Mouse (Mus musculus): ENCODE results near the gene Glrp1.

Glrp1 gene

DNA sequence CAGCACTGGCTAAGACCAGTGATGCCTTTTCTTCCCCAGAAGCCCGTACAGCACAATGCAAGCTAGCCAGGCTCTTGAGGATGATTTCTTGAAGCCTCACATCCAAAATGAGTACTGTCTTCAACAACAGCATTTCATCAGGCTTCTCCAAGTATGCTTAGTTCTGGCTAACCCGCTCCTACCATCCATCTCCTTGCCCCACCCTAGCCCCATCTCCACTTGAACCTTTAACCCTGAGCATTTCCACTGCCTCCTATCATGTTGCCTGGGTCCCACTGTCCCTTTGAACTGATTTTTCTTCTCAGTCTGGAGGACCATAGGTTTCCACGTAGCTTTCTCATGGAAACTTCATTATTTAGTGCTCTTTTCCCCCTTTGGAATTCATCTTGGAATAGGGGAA, 17.5 kb downstream of the Glrp1 start:
- DNase-seq (ENCODE audit: low spot score in 2 of 2), result no peak

DNA sequence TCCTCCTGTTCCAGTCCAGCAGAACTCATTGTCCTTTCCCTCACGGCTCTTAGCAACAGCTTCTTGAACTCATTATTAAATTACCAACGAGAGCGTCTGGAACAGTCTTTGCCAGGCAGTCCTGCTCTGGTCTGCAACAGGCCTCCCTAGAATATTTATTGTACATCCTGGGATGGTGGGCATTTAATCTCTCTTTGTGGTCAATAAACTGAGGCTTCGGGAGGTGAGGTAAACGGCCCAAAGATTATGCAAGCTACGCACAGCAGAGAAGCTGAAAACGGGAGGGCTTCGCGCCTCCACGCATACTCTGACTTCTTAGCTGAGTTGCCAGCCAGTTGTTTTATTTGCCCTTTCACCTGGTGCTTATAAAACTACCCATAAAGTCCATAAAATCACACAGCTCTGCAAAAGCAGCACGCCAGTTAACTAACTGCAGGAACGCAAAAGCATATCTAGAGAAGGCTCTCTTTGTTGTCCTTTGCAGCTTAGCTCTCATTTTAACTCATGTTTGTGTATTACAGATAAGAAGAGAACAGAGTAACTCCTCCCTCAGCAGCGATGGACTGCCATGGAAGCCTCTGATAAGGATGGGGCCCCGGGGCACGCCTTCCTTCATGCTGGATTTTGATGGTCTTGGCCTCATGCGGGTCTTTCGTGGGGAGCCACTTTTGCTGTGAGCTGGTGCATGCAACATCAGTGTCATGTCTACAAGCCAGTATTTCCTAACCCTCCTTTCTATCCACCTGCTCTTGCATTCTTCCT, 18.1 kb downstream of the Glrp1 start:
- DNase-seq (ENCODE audit: low spot score in 2 of 2), result no peak

DNA sequence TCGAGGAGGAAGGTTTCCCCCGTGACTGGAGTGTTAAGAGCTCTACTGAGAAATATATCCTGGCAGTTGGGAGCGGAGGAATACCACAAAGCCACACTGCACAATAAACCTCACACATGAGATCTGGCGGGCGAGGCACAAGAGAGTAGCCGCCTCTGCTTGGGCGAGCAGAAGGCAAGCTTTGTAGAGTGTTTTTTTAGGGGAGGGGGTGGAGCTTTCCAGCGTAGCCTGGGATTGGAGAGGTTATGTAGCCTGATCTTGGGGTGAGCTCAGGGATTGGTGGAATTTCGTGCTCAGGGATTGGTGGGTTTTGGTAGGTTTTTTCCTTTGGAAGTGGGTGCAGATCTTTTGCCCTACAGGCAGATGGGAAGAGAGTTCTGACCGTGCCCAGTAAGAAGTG, 19.7 kb downstream of the Glrp1 start:
- DNase-seq (ENCODE audit: low spot score in 2 of 2), result no peak

DNA sequence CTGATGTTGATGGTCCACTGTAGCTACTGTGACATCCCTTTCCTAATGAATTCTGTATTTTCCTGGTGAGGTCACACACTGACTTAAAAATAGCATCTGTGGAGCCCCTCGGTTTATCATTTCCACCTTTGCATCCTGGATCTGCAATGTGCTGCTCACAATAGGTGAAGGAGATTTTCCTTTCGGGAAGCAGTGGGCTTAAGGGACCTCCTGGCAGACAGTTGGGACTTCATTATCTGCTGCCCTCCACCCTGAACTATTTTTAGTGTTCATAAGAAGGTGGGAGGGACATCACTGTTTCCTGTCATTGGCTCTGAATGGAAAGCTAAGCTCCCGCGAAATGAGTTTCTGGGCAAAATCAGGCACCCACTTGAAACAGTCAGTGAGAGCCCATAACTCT, 20.9 kb downstream of the Glrp1 start:
- no peak for DNase-seq (ENCODE audit: low spot score in 2 of 2)

DNA sequence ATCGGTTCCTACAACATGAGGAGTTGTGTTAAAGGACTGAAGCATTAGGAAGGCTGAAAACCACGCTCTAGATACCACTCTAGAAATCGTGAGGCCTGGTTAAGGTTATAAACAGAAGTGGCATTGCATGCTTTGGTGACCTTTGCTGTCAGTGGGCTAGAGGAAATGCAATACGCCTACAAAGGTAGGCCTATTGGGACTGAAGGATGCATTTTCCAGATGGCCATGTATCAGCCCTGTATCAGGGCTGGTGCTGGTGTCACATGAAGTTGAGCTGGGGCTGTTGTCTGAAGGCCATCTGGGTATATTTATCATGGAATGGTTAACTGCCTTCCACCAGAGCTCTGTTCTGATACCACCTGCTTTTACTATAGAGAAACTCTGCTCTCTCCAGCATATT, 23.5 kb downstream of the Glrp1 start:
- no peak for DNase-seq (ENCODE audit: low spot score in 2 of 2)

DNA sequence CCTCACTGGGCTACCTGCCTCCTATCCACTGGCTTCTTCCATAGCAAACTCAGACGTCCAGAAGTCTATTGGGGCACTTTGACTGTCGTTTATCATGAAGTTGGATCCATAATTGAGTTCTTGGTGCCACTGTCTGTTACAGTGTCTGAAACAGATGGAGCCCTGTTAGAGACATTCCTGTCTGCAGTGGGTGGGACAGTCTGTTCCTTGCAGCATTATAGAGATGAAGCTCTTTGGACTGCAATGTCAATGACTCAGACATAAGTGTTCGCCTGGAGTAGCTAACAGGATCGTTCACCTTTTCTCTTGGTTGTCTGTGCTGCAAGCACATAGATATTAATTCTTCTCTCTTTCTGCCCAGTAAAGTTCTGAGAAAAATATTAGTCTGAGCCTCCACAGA, 25.8 kb downstream of the Glrp1 start:
- DNase-seq (ENCODE audit: low spot score in 2 of 2), result no peak

DNA sequence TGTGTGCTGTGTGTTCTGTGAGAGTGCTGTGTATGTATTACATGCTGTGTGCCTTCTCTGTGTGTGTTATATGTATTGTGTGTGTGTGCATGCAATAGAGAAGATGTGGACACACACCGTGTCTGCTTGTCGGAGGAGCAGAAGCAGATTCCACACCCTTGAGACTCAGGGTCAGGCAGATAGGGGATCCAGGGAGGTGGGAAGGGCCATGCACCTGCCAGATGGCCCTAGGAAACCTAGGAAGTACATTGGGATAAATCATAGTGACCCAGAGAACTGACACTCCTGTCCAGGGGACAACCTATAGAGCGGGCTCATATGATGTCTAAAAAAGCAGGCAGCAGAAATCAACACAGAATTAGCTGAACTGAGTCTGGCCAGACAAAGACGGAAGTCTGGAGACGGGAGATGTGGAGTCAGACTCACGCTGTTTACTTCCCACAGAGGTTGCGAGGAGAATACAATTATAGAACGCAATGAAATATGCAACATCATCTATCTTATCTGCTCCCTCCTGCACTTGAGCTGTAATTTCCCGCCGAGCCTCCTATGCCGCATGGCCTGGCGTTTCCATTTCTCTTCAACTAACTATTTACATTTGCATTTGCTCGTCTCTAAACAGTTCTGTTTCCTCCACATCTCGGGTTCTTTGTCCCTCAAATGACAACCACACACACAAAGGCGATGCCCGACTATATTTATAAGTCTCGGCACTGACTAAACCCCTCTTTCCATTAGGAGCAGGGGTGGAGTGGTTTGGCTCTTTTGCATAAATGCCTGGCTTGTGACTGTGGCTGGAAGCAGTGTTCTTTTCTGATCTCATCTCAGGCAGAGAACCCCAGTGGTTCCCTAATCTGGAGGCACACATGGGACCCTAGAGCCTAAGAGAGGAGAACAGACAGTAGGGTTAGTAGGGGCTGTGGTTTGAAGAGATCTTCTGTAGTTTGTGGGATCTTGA, 27.4 kb downstream of the Glrp1 start:
- DNase-seq (ENCODE audit: low spot score in 2 of 2), result no peak

DNA sequence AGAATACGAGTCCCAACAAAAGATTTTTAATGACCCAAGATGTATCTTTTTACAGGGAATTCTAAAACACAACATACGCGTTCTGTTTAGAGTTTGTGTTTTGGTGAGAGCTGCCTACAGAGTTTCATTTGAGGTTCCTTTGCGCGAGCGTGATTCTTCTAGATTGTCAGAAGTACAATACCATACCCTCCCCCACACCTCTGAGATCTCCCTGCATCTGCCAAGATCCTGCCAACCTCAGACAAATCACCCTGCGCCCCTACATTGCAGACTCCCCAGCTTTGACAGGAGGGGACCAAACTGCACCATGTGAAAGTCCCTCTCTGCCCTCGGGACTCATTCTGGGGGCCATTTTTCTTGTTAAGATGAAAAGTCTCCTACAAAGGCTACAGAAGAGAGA, 29.3 kb downstream of the Glrp1 start:
- no peak for DNase-seq (ENCODE audit: low spot score in 2 of 2)

DNA sequence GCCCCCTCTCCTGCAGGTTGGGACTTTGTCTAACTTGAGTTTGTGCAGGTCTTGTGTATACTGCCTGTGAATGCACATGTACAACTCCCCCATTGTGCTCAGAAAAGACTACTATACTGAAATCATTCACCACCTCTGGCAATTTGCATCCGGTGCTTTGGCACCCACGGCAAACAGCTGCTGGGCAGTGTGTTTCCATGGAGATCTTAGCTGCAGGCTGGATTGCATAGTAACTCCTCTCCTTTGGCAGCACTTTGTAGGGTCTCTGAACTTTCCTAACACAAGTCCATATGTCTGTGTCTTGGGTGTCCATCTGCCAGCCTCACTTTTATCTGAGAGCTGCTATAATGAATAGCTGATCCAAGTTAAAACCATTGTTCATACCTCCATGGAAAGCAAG, 31.7 kb downstream of the Glrp1 start:
- peak; percentile 22 to 36 for DNase-seq (ENCODE audit: low spot score in 2 of 2)

DNA sequence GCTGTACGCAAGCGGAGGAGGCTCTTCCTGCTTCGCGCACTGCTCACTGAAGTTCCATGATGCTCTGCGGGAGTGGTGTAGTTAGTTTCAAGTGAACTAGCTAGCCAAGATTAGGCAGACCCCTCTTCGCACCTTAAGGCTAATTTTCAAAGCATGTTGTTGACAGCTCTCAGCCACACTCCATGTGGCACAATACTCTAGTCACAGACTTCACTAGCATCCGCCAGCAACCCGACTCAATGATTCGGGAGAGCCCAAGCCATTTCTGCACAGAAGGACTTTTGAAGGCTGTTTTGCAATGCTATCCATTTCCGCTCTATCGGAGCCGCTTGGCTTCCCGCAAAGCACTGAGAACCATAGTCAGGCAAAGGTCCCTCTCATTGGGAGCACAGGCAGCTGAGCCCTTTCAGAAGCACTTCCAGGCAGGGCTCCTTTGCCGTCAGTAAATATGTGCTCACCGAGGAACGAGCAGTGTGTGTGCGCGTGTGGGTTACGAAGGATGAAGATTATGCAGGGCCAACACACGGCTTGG, 33.2 kb downstream of the Glrp1 start:
- DNase-seq (ENCODE audit: low spot score in 2 of 2), result no peak

DNA sequence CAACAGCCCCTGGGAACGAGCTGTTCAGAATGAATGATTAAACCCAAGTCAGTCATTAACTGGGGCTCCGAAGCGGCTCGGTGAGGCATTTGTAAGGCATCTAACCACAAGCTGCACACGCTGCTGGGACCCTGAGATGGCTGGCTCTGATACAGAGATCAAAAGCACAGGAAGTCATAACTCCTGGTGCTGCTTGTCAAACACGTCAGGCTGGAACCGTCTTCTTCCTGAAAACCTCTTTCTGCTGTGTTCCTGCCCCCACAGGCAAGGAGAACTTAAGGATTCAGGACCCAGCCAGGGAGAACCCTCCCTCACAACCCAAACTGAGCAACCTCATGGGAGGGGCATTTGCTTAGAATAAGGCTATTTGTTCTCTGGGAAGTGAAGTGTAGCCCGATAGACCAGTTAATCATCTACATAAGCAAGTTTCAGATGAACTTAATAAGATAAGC, 34.3 kb downstream of the Glrp1 start:
- no peak for DNase-seq (ENCODE audit: low spot score in 2 of 2)

DNA sequence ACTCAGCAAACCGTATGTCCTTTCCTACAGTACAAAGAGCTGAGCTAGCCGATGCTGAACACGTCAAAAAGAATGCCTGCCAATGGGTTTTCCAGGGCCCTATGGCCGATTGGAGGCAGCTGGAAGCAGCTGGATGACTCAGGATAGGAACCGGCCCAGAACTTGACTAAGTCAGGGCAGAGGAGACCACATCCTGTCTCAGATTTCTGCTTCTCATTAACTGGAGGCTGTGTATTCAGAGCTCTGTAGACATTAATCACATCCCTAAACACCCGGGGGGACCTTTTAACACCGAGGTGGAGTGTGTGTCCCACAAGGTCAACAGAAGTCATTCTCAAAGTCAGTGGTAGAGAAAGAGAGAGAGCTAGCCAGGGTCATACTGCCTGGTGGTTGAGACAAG, 35.3 kb downstream of the Glrp1 start:
- no peak for DNase-seq (ENCODE audit: low spot score in 2 of 2)

DNA sequence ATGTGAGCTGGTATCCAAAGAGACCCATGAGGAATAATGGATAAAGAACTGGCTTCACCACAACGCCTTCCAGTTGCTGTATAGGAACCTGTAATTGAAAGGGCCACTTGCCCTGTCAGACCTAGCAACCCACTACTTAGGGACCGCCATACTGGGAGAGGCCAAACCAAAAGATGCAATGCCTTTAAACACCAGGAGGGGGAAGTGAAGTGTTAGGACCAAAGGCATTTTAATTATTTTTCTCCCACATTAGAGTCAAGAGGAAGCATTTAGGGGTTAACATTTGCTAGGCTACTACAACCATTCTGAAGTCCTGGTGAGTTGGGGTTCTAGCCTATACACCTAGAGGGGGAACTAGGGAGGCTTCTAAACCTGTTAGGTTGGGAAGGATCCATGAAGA, 36.0 kb downstream of the Glrp1 start:
- no peak for DNase-seq (ENCODE audit: low spot score in 2 of 2)

DNA sequence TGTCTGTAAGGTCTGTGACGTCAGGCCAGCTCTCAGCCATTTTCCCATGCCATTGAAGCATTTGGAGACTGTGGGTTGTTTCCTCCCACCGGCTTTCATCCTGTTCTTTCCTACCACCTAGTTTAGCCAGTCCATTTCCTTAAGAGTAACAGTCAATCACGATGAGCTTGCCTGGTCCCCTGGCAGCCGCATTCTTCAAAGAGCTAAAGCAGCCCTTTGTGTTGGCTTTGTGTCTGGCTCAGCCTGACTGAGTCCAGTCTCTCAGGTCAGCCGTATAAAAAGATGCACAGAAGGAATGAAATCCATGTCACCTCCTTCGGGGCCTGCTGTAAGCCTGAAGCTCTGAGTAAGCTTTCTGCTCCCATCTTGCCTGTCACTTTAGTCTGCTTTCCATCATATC, 37.6 kb downstream of the Glrp1 start:
- DNase-seq (ENCODE audit: low spot score in 2 of 2), result no peak

DNA sequence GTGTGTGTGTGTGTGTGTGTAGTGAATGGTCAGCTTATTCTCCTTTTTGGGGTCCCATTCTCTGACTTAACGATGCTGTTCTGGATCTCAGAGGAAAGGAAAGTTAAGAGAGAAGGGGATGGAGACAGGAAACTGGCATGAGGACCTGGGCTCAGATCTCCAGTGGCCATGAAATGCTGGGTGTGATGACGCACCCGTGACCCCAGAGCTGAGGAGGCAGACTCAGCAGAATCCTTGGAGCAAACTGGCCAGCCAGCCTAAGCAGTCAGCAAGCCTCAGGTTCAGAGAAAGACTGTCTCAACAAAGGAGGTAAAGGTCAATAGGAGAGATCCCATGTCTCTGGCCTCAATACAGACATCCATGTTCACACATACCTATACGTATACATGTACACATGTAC, 40.1 kb downstream of the Glrp1 start:
- DNase-seq (ENCODE audit: low spot score in 2 of 2), result no peak

DNA sequence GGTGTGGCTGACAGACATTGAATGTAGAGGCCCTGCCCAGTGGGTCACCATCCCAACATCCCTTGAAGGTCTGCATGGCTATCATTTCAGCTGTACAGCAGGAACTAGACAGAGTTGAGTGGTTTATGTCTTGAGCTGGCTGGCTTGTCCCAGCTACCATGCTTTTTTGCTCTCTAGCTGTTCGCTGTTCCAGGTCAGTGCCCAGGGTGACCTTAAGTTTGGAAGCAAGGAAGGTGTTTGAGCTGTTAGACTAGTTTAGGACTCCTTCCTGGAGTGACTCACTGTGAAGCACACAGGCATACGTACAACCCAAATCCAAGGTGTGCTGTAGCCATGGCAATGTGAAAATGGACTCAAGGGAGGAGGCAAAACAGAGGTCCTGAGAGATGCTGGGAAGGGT, 41.5 kb downstream of the Glrp1 start:
- DNase-seq (ENCODE audit: low spot score in 2 of 2), result no peak

DNA sequence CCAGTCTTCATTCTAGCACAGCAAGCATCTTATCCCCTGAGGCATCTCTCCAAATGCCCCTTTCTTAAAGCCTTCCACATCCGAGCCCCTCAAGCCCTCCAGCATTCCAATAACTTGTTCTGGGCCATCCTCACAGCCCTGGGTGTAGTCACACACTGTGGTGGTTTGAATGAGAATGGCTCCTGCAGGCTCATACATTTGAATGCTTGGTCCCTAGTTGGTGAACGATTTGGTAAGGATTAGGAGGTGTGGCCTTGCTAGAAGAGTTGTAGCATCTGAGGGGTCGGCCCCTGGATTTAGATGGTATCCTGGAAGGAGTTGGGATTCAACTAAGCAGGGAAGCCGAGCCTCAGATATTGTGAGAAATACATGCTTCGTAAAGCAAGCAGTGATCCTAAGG, 42.0 kb downstream of the Glrp1 start:
- no peak for DNase-seq (ENCODE audit: low spot score in 2 of 2)

DNA sequence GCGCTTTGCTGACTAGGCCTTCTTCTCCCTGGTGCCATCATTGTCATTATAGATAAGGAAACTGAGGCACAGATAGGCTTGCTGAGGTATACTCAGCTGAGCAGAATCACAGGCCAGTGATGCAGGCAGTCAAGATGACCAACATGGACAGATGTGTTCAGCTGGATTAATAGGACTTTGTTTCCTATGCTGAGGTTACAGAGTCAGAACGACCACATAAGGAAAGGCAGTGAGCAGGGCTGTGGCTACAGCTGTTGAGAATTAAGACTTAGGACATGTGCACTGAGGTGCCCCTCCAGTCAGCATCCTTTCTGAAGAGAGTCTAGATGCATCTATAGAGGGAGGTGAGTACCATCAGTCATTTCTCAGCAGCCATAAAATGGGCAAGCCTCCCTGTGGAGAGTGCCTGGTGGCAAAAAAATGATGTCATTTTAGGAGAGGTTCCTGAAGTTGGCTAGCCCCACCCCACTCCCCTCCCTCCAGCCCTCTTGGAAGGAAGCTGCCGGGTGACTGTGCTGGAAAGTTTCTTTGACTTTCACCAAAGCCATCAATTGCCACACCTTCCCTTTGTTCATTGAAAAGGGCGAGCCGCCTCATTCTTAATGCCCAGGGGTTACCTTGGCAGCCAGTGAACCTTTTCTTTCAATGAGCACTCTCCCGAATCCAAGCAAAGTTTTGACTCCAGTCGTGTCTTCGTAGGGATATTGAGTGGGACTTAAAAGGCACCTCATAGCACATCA, 43.4 kb downstream of the Glrp1 start:
- DNase-seq (ENCODE audit: low spot score in 2 of 2), result no peak

DNA sequence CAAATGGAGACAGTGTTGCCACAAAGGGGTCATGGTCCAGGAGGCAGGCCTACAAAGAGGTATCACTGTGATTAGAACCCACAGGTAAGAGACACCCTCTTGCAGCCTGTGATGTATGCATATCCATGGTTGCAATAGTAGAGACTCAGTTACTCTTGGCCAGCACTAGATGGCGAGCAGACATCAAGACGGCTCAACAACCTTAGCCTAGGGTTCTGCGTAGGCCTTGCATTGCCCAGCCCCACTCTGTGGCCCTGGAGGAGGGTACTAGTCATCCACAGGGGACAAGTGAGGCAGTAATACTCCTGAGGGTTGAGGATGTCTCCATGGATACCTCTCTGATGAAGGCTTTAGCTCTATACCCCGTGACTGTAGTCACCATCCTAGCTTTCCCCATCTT, 44.1 kb downstream of the Glrp1 start:
- no peak for DNase-seq (ENCODE audit: low spot score in 2 of 2)

DNA sequence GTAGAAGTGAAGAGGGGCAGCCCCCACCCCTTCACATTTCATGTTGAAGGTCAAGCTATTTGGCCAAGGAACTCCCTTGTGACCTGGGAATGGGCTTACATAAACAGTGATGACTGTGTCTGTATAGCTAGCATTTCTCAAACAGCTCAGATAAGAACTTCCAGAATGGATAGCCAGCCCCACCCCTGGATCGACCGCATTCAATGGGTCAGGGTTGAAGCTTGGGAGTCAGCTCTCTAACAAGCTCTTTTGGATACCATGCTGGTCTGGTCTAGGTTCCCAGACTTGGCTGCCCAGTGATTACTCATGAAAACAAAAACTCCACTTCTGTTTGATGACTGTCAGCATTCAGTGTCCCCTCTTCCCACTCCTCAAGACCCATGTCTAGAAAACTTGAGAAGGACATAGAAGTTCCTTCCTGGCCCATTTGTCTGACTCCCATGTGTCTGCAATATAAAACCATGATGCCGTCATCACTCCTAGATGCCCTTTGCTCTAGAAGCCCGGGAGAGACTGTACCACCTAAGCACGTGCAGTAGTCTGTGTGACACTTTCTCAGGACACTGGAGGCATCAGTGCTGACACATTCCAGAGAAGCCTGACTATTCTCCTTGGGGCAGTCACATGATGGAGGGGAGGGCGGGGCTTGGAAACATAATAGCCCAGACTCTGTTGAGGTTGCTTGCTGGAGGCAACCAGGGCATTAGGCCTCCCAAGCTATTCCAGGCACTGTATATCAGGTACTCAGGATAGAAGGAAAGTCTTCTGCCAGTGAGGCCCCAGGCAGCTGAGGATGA, 45.6 kb downstream of the Glrp1 start:
- no peak for DNase-seq (ENCODE audit: low spot score in 2 of 2)

DNA sequence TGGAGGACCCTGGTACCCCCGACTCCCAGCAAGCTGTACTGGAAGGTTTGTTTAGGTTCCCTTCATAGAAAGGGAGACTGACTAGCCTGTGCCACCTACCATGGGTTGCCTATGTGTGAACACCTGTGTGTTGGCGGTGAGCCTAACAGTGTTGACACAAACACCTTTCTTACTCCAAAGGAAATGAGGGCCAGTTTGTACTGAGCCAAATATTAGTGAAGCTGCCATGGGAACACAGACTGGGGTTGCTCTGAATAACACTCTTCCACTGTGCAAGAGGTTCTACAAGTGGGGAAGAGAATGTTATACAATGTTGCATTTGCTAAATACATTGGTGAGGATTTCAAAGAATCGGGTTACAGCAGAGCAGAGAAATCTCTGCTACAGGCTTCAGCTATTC, 46.6 kb downstream of the Glrp1 start:
- no peak for DNase-seq (ENCODE audit: low spot score in 2 of 2)

All from right cerebral cortex, adult 2 months (tissue).